Comparison of ENCODE assay signal across 19 mouse cellular contexts in genomic region chr2:73401689-73402088, GRCm38 (mm10). TPM values are rescaled to one million over a fixed set of nuclear protein-coding genes. Genes with fewer than 3 reads are reported as not detected.
A peak's percentile ranks its signal among the peaks of the same experiment; 100 is the strongest.
DNase-seq lines count a peak whose midpoint lies in the region; ATAC-seq lines count a peak whose summit lies in the region.
"Had no signal": no experiment of that assay in that cellular context is flagged by ENCODE, and none has a peak within 500 bp of the region (broad histone marks: within the 10 kb centered on the region; RNA-seq: fewer than 3 reads in every experiment).

No protein-coding gene starts in this region.

- no peak overlapping the region for H3K4me2 ChIP-seq in neural tube, embryonic 11.5 days (ENCODE audit: low read depth)
- no peak overlapping the region for H3K4me2 ChIP-seq in neural tube, embryonic 15.5 days
- 0 out of 2 replicates have a peak overlapping the region, but pooled peaks have one; percentile 7 for H3K4me2 ChIP-seq in limb, embryonic 12.5 days
- no peak overlapping the region for H3K4me2 ChIP-seq in neural tube, embryonic 13.5 days
- no peak overlapping the region for H3K4me2 ChIP-seq in midbrain, embryonic 14.5 days (ENCODE audit: low read length)
- H3K4me2 ChIP-seq: embryonic facial prominence, embryonic 13.5 days; forebrain, embryonic 13.5 days; forebrain, embryonic 15.5 days had no signal

- H3K4me3 ChIP-seq in neural tube, embryonic 11.5 days (ENCODE audit: low read depth, low read length), result no peak overlapping the region
- H3K4me3 ChIP-seq in neural tube, embryonic 15.5 days (replicated peaks), result no peak overlapping the region
- no peak overlapping the region for H3K4me3 ChIP-seq in limb, embryonic 10.5 days
- H3K4me3 ChIP-seq in limb, embryonic 12.5 days (replicated peaks), result no peak overlapping the region
- no peak overlapping the region for H3K4me3 ChIP-seq in neural tube, embryonic 13.5 days
- H3K4me3 ChIP-seq in midbrain, embryonic 14.5 days (replicated peaks; ENCODE audit: low read depth, low read length), result no peak overlapping the region
- H3K4me3 ChIP-seq: embryonic facial prominence, embryonic 13.5 days; forebrain, embryonic 13.5 days; forebrain, embryonic 15.5 days had no signal

- no peaks in the 10 kb centered on the region for H3K9me3 ChIP-seq in neural tube, embryonic 11.5 days (ENCODE audit: control insufficient read depth, low read length)
- H3K9me3 ChIP-seq in neural tube, embryonic 15.5 days (replicated peaks), result no peaks in the 10 kb centered on the region
- no peaks in the 10 kb centered on the region for H3K9me3 ChIP-seq in limb, embryonic 10.5 days (replicated peaks)
- no peaks in the 10 kb centered on the region for H3K9me3 ChIP-seq in limb, embryonic 12.5 days
- no peaks in the 10 kb centered on the region for H3K9me3 ChIP-seq in neural tube, embryonic 13.5 days
- H3K9me3 ChIP-seq in midbrain, embryonic 14.5 days (ENCODE audit: control insufficient read depth, low read length), result no peaks in the 10 kb centered on the region
- H3K9me3 ChIP-seq: embryonic facial prominence, embryonic 13.5 days; forebrain, embryonic 13.5 days; forebrain, embryonic 15.5 days had no signal

- 15% methylated on average over 1 of the region's 1 CpGs for WGBS in neural tube, embryonic 11.5 days
- 4% methylated on average over 1 of the region's 1 CpGs for WGBS in neural tube, embryonic 15.5 days
- 35% methylated on average over 1 of the region's 1 CpGs for WGBS in limb, embryonic 10.5 days
- WGBS in limb, embryonic 12.5 days, result 36% methylated on average over 1 of the region's 1 CpGs
- WGBS in neural tube, embryonic 13.5 days, result 10% methylated on average over 1 of the region's 1 CpGs
- 44% methylated on average over 1 of the region's 1 CpGs for WGBS in midbrain, embryonic 14.5 days

- no peak overlapping the region for H3K27ac ChIP-seq in neural tube, embryonic 11.5 days (ENCODE audit: low read depth, low read length)
- no peak overlapping the region for H3K27ac ChIP-seq in neural tube, embryonic 15.5 days (replicated peaks)
- peak overlapping the region; percentile 15; the same call in 1 of the 2 replicates for H3K27ac ChIP-seq in limb, embryonic 10.5 days
- H3K27ac ChIP-seq in limb, embryonic 12.5 days, result peak overlapping the region; percentile 60
- H3K27ac ChIP-seq in neural tube, embryonic 13.5 days (replicated peaks), result no peak overlapping the region
- H3K27ac ChIP-seq in midbrain, embryonic 14.5 days (replicated peaks; ENCODE audit: low read depth, low read length), result no peak overlapping the region
- H3K27ac ChIP-seq: embryonic facial prominence, embryonic 13.5 days; forebrain, embryonic 13.5 days; forebrain, embryonic 15.5 days had no signal

- no peaks in the 10 kb centered on the region for H3K36me3 ChIP-seq in neural tube, embryonic 11.5 days (ENCODE audit: control insufficient read depth, insufficient read depth, low read length)
- no peaks in the 10 kb centered on the region for H3K36me3 ChIP-seq in neural tube, embryonic 15.5 days
- no peaks in the 10 kb centered on the region for H3K36me3 ChIP-seq in limb, embryonic 10.5 days
- no peaks in the 10 kb centered on the region for H3K36me3 ChIP-seq in limb, embryonic 12.5 days
- no peaks in the 10 kb centered on the region for H3K36me3 ChIP-seq in neural tube, embryonic 13.5 days
- no peaks in the 10 kb centered on the region for H3K36me3 ChIP-seq in midbrain, embryonic 14.5 days (ENCODE audit: control insufficient read depth, insufficient read depth, low read length)
- H3K36me3 ChIP-seq: embryonic facial prominence, embryonic 13.5 days; forebrain, embryonic 15.5 days had no signal

- H3K27me3 ChIP-seq in neural tube, embryonic 11.5 days (ENCODE audit: control insufficient read depth, insufficient read depth, low read length), result no peaks in the 10 kb centered on the region
- H3K27me3 ChIP-seq in neural tube, embryonic 15.5 days (replicated peaks), result no peaks in the 10 kb centered on the region
- no peaks in the 10 kb centered on the region for H3K27me3 ChIP-seq in limb, embryonic 10.5 days (ENCODE audit: low read depth, poor library complexity, severe bottlenecking)
- H3K27me3 ChIP-seq in limb, embryonic 12.5 days, result no peaks in the 10 kb centered on the region
- H3K27me3 ChIP-seq in neural tube, embryonic 13.5 days, result no peaks in the 10 kb centered on the region
- H3K27me3 ChIP-seq in midbrain, embryonic 14.5 days (ENCODE audit: control insufficient read depth, insufficient read depth, low read length), result no peaks in the 10 kb centered on the region
- H3K27me3 ChIP-seq: embryonic facial prominence, embryonic 13.5 days; forebrain, embryonic 13.5 days; forebrain, embryonic 15.5 days had no signal

- no peak overlapping the region for H3K9ac ChIP-seq in neural tube, embryonic 11.5 days (ENCODE audit: low read length)
- no peak overlapping the region for H3K9ac ChIP-seq in neural tube, embryonic 15.5 days (replicated peaks)
- H3K9ac ChIP-seq in limb, embryonic 12.5 days (replicated peaks), result no peak overlapping the region
- H3K9ac ChIP-seq in neural tube, embryonic 13.5 days, result no peak overlapping the region
- H3K9ac ChIP-seq in midbrain, embryonic 14.5 days (replicated peaks; ENCODE audit: low read length), result no peak overlapping the region
- H3K9ac ChIP-seq: embryonic facial prominence, embryonic 13.5 days; forebrain, embryonic 13.5 days; forebrain, embryonic 15.5 days; forebrain, postnatal 0 days had no signal

- 0 out of 2 replicates have a peak, but pooled peaks cover 2% of the 10 kb centered on the region for H3K4me1 ChIP-seq in neural tube, embryonic 11.5 days (ENCODE audit: control insufficient read depth, insufficient read depth, low read length)
- H3K4me1 ChIP-seq in neural tube, embryonic 15.5 days, result no peaks in the 10 kb centered on the region
- H3K4me1 ChIP-seq in limb, embryonic 10.5 days, result peaks cover 29% of the 10 kb centered on the region
- H3K4me1 ChIP-seq in limb, embryonic 12.5 days (replicated peaks), result peaks cover 36% of the 10 kb centered on the region
- H3K4me1 ChIP-seq in neural tube, embryonic 13.5 days (replicated peaks), result peaks cover 9% of the 10 kb centered on the region
- H3K4me1 ChIP-seq in midbrain, embryonic 14.5 days (ENCODE audit: control insufficient read depth, insufficient read depth, low read length), result no peaks in the 10 kb centered on the region
- H3K4me1 ChIP-seq: forebrain, embryonic 13.5 days; forebrain, embryonic 15.5 days had no signal

- no peak for DNase-seq in neural tube, embryonic 11.5 days (ENCODE audit: low spot score)
- DNase-seq in limb, embryonic 10.5 days (ENCODE audit: low spot score), result no peak
- no peak for DNase-seq in midbrain, embryonic 14.5 days
- DNase-seq in gastrocnemius, adult 8-10 months (ENCODE audit: low spot score in 2 of 2), result no peak
- DNase-seq: adrenal gland, adult 2 months; adrenal gland, postnatal 10 days; adrenal gland, postnatal 25 days; cerebellum, adult 11 months; cerebellum, adult 18-20 months; cerebellum, adult 8-10 months; cerebellum, adult 9-11 months; cerebellum, postnatal 14 days; forebrain, postnatal 0 days had no signal

- ATAC-seq in neural tube, embryonic 11.5 days (ENCODE audit: insufficient read depth, low FRiP score, low TSS enrichment), result peak; percentile 68; the same call in 1 of the 2 replicates
- ATAC-seq in neural tube, embryonic 15.5 days (ENCODE audit: low FRiP score), result no peak
- no peak for ATAC-seq in limb, embryonic 12.5 days (ENCODE audit: insufficient number of reproducible peaks, insufficient read depth, low FRiP score, low TSS enrichment, low read depth)
- ATAC-seq in neural tube, embryonic 13.5 days (ENCODE audit: low read depth), result peak; percentile 43; the same call in 1 of the 2 replicates
- no peak for ATAC-seq in midbrain, embryonic 14.5 days (ENCODE audit: low FRiP score, low TSS enrichment)
- ATAC-seq: forebrain, embryonic 13.5 days; forebrain, embryonic 15.5 days; forebrain, postnatal 0 days had no signal

RNA-seq across cellular contexts. Expression of gene Gpr155, which starts 15.3 kb away (rescaled TPM):
- polyA plus RNA-seq in neural tube, embryonic 11.5 days (2014; fragmentation: Nextera tagmentation; extraction: Ambion mirVana), result 5.0 and 6.4 TPM in 2 replicates
- 14.3 and 15.6 TPM in 2 replicates for polyA plus RNA-seq in neural tube, embryonic 15.5 days (2015; fragmentation: Nextera tagmentation; extraction: Ambion mirVana)
- 1.4 and 2.4 TPM in 2 replicates for polyA plus RNA-seq in limb, embryonic 10.5 days (2016; fragmentation: Nextera tagmentation; extraction: Ambion mirVana)
- 5.8 and 6.1 TPM in 2 replicates for polyA plus RNA-seq in limb, embryonic 12.5 days (2016; fragmentation: Nextera tagmentation; extraction: Ambion mirVana)
- polyA plus RNA-seq in neural tube, embryonic 13.5 days (2015; fragmentation: Nextera tagmentation; extraction: Ambion mirVana), result 14.8 and 16.0 TPM in 2 replicates
- polyA plus RNA-seq in midbrain, embryonic 14.5 days (2014; fragmentation: Nextera tagmentation; extraction: Ambion mirVana), result 9.6 and 11.0 TPM in 2 replicates
- 10 to 100 TPM; 14.6 to 21.7 (median 19.3) TPM for total RNA-seq in gastrocnemius, adult 8-10 months (2022)

Comparison
In these comparisons a context has a peak if more than half of its experiments do, and no peak if none do; other contexts are left out.
1. ATAC-seq: peak in neural tube, embryonic 11.5 days (single experiment) and neural tube, embryonic 13.5 days (single experiment); none in neural tube, embryonic 15.5 days (single experiment), limb, embryonic 12.5 days (single experiment) and midbrain, embryonic 14.5 days (single experiment).
2. H3K27ac ChIP-seq: peak in limb, embryonic 10.5 days (single experiment) and limb, embryonic 12.5 days (single experiment); none in neural tube, embryonic 11.5 days (single experiment), neural tube, embryonic 15.5 days (single experiment), neural tube, embryonic 13.5 days (single experiment) and midbrain, embryonic 14.5 days (single experiment).